Mouse (Mus musculus): ENCODE data around the gene Apmap. TPM values are rescaled to one million over a fixed set of nuclear protein-coding genes. Genes with fewer than 3 reads are reported as not detected.

Apmap gene
- polyA plus RNA-seq, 1 experiment from 2014 or later, result 38.7 TPM

GRCm38 (mm10) chr2:150607086-150607485 lies 1.3 kb downstream of the Apmap start:
- 47% methylated on average over 1 of the region's 1 CpGs for WGBS
- peak overlapping the region; percentile 79; the same call in 1 of the 2 replicates for H3K4me2 ChIP-seq (replicated peaks)

GRCm38 (mm10) chr2:150604802-150605201 lies 3.6 kb downstream of the Apmap start:
- Histone ChIP-seq H3K4me3 (replicated peaks) (no peak overlapping the region), H3K9me3 (no peaks in the 10 kb centered on the region), H3K9ac (no peak overlapping the region), H3K36me3 (no peaks in the 10 kb centered on the region), H3K27ac (no peak overlapping the region), H3K27me3 (replicated peaks) (no peaks in the 10 kb centered on the region), H3K4me2 (replicated peaks) (no peak overlapping the region), H3K4me1 (replicated peaks) (0 out of 2 replicates have a peak, but pooled peaks cover 8% of the 10 kb centered on the region)
- WGBS, result 75% methylated on average over 2 of the region's 2 CpGs
- no peak for ATAC-seq

More at GRCm38 (mm10) chr2:150607086-150607485, 1.3 kb downstream of the Apmap start:
- H3K9me3 ChIP-seq, result no peaks in the 10 kb centered on the region
- H3K27me3 ChIP-seq (replicated peaks), result no peaks in the 10 kb centered on the region
- 0 out of 2 replicates have a peak, but pooled peaks cover 8% of the 10 kb centered on the region for H3K4me1 ChIP-seq (replicated peaks)
- H3K36me3 ChIP-seq, result no peaks in the 10 kb centered on the region
- no peak overlapping the region for H3K27ac ChIP-seq
- H3K9ac ChIP-seq, result no peak overlapping the region
- H3K4me3 ChIP-seq (replicated peaks), result no peak overlapping the region
- ATAC-seq, result no peak

GRCm38 (mm10) chr2:150602166-150602565 lies 6.2 kb downstream of the Apmap start:
- ATAC-seq, result no peak
- 93% methylated on average over 2 of the region's 2 CpGs for whole genome bisulfite sequencing

GRCm38 (mm10) chr2:150600263-150600662 lies 8.1 kb downstream of the Apmap start:
- Histone ChIP-seq H3K4me3 (replicated peaks) (no peak overlapping the region), H3K27me3 (replicated peaks) (no peaks in the 10 kb centered on the region), H3K4me1 (replicated peaks) (no peaks in the 10 kb centered on the region), H3K4me2 (replicated peaks) (no peak overlapping the region), H3K36me3 (no peaks in the 10 kb centered on the region), H3K27ac (no peak overlapping the region), H3K9me3 (no peaks in the 10 kb centered on the region), H3K9ac (no peak overlapping the region)
- 87% methylated on average over 2 of the region's 2 CpGs for WGBS
- ATAC-seq, result no peak

More at GRCm38 (mm10) chr2:150602166-150602565, 6.2 kb downstream of the Apmap start:
- no peak overlapping the region for H3K4me3 ChIP-seq (replicated peaks)
- H3K9me3 ChIP-seq, result no peaks in the 10 kb centered on the region
- no peak overlapping the region for H3K27ac ChIP-seq
- H3K4me1 ChIP-seq (replicated peaks), result 0 out of 2 replicates have a peak, but pooled peaks cover 1% of the 10 kb centered on the region
- no peak overlapping the region for H3K9ac ChIP-seq
- H3K36me3 ChIP-seq, result no peaks in the 10 kb centered on the region
- H3K4me2 ChIP-seq (replicated peaks), result no peak overlapping the region
- H3K27me3 ChIP-seq (replicated peaks), result no peaks in the 10 kb centered on the region

GRCm38 (mm10) chr2:150595411-150596190 lies 12.8 kb downstream of the Apmap start:
- no peak overlapping the region for H3K9ac ChIP-seq
- no peak overlapping the region for H3K4me2 ChIP-seq (replicated peaks)
- no peaks in the 10 kb centered on the region for H3K36me3 ChIP-seq
- no peaks in the 10 kb centered on the region for H3K27me3 ChIP-seq (replicated peaks)
- no peaks in the 10 kb centered on the region for H3K4me1 ChIP-seq (replicated peaks)
- no peak for ATAC-seq
- no peaks in the 10 kb centered on the region for H3K9me3 ChIP-seq
- no peak overlapping the region for H3K4me3 ChIP-seq (replicated peaks)
- 85% methylated on average over 3 of the region's 3 CpGs for WGBS
- H3K27ac ChIP-seq, result no peak overlapping the region

GRCm38 (mm10) chr2:150589076-150589475 lies 19.3 kb downstream of the Apmap start:
- Histone ChIP-seq H3K36me3 (0 out of 2 replicates have a peak, but pooled peaks cover 7% of the 10 kb centered on the region), H3K9me3 (no peaks in the 10 kb centered on the region), H3K27ac (no peak overlapping the region), H3K4me1 (replicated peaks) (no peaks in the 10 kb centered on the region), H3K4me2 (replicated peaks) (no peak overlapping the region), H3K4me3 (replicated peaks) (no peak overlapping the region), H3K27me3 (replicated peaks) (no peaks in the 10 kb centered on the region), H3K9ac (no peak overlapping the region)
- 80% methylated on average over 11 of the region's 11 CpGs for WGBS
- ATAC-seq, result no peak

GRCm38 (mm10) chr2:150579628-150580027 lies 28.7 kb downstream of the Apmap start:
- H3K27ac ChIP-seq, result no peak overlapping the region
- H3K4me3 ChIP-seq (replicated peaks), result no peak overlapping the region
- H3K36me3 ChIP-seq, result no peaks in the 10 kb centered on the region
- H3K9ac ChIP-seq, result no peak overlapping the region
- H3K4me2 ChIP-seq (replicated peaks), result no peak overlapping the region
- H3K9me3 ChIP-seq, result no peaks in the 10 kb centered on the region
- WGBS, result 61% methylated on average over 1 of the region's 1 CpGs
- H3K27me3 ChIP-seq (replicated peaks), result no peaks in the 10 kb centered on the region
- H3K4me1 ChIP-seq (replicated peaks), result no peaks in the 10 kb centered on the region
- ATAC-seq, result no peak

GRCm38 (mm10) chr2:150578603-150579002 lies 29.8 kb downstream of the Apmap start:
- Histone ChIP-seq H3K27me3 (replicated peaks) (no peaks in the 10 kb centered on the region), H3K27ac (no peak overlapping the region), H3K36me3 (no peaks in the 10 kb centered on the region), H3K4me2 (replicated peaks) (no peak overlapping the region), H3K9me3 (no peaks in the 10 kb centered on the region), H3K4me1 (replicated peaks) (no peaks in the 10 kb centered on the region), H3K9ac (no peak overlapping the region), H3K4me3 (replicated peaks) (no peak overlapping the region)
- ATAC-seq, result no peak
- WGBS, result 80% methylated on average over 5 of the region's 5 CpGs

- no peak overlapping the region for H3K27ac ChIP-seq
- no peaks in the 10 kb centered on the region for H3K4me1 ChIP-seq (replicated peaks)
- H3K4me3 ChIP-seq (replicated peaks), result no peak overlapping the region
- no peaks in the 10 kb centered on the region for H3K27me3 ChIP-seq (replicated peaks)
- no peaks in the 10 kb centered on the region for H3K9me3 ChIP-seq
- H3K36me3 ChIP-seq, result no peaks in the 10 kb centered on the region
- 92% methylated on average over 1 of the region's 1 CpGs for WGBS
- no peak for ATAC-seq
- no peak overlapping the region for H3K4me2 ChIP-seq (replicated peaks)
- no peak overlapping the region for H3K9ac ChIP-seq
These were observed 32.1 kb downstream of the Apmap start for GRCm38 (mm10) chr2:150576256-150576655.

GRCm38 (mm10) chr2:150572463-150572862 lies 35.9 kb downstream of the Apmap start:
- WGBS, result 85% methylated on average over 3 of the region's 3 CpGs
- H3K9me3 ChIP-seq, result no peaks in the 10 kb centered on the region
- no peaks in the 10 kb centered on the region for H3K36me3 ChIP-seq
- ATAC-seq, result no peak
- no peak overlapping the region for H3K4me2 ChIP-seq (replicated peaks)
- H3K9ac ChIP-seq, result no peak overlapping the region
- H3K27me3 ChIP-seq (replicated peaks), result no peaks in the 10 kb centered on the region
- no peak overlapping the region for H3K4me3 ChIP-seq (replicated peaks)
- no peaks in the 10 kb centered on the region for H3K4me1 ChIP-seq (replicated peaks)
- no peak overlapping the region for H3K27ac ChIP-seq

GRCm38 (mm10) chr2:150570761-150571160 lies 37.6 kb downstream of the Apmap start:
- no peak for ATAC-seq
- Histone ChIP-seq H3K4me3 (replicated peaks) (no peak overlapping the region), H3K27ac (no peak overlapping the region), H3K9ac (no peak overlapping the region), H3K36me3 (no peaks in the 10 kb centered on the region), H3K4me2 (replicated peaks) (no peak overlapping the region), H3K4me1 (replicated peaks) (no peaks in the 10 kb centered on the region), H3K9me3 (no peaks in the 10 kb centered on the region), H3K27me3 (replicated peaks) (no peaks in the 10 kb centered on the region)
- 94% methylated on average over 2 of the region's 2 CpGs for WGBS

GRCm38 (mm10) chr2:150569847-150570590 lies 38.3 kb downstream of the Apmap start, which contains the start of gene Cst7:
TSS of gene Cst7 (plus strand) at chr2:150570415.
- no peaks in the 10 kb centered on the region for H3K36me3 ChIP-seq
- H3K9ac ChIP-seq, result no peak within 1 kb of the TSS
- H3K4me1 ChIP-seq (replicated peaks), result no peaks in the 10 kb centered on the region
- no peak within 1 kb of the TSS for H3K4me3 ChIP-seq (replicated peaks)
- no peaks in the 10 kb centered on the region for H3K27me3 ChIP-seq (replicated peaks)
- H3K9me3 ChIP-seq, result no peaks in the 10 kb centered on the region
- no peak within 1 kb of the TSS for H3K27ac ChIP-seq
- H3K4me2 ChIP-seq (replicated peaks), result no peak within 1 kb of the TSS
- WGBS, result 72% methylated on average over 11 of the region's 11 CpGs
- ATAC-seq, result no peak

All from intestine, embryonic 15.5 days (tissue).